Mouse (Mus musculus) liver, embryonic 11.5 days (tissue): ENCODE measurements around the gene Tmem63b. TPM values are rescaled to one million over a fixed set of nuclear protein-coding genes. Genes with fewer than 3 reads are reported as not detected.
A peak's percentile ranks its signal among the peaks of the same experiment; 100 is the strongest.

ENCODE experiments used
- ATAC-seq: fragments of 200-750 bp; cut with Nextera tagmentation; replicated peaks from 2 replicates; pipeline ENCODE4 v1.8.0; 2017; ENCODE audit warnings: moderate number of reproducible peaks, mild to moderate bottlenecking, moderate TSS enrichment, moderate library complexity; ENCODE audit not compliant: low FRiP score
- DNase-seq: peaks from one replicate; pipeline ENCODE4 v3.0.0-alpha.2; 2017; ENCODE audit warnings: low spot score
- H3K27ac ChIP-seq: fragments of 300-500 bp; sonication (generic); 2 replicates; pipeline ENCODE4 v1.5.1; 2014; ENCODE audit warnings: mild to moderate bottlenecking, low read depth, low read length, control low read depth
- H3K27me3 ChIP-seq: fragments of 300-500 bp; sonication (generic); replicated peaks from 2 replicates; pipeline ENCODE4 v1.6.1; 2014; ENCODE audit warnings: low read length, mixed read lengths; ENCODE audit not compliant: control insufficient read depth, insufficient read depth
- H3K36me3 ChIP-seq: fragments of 300-500 bp; sonication (generic); 2 replicates; pipeline ENCODE4 v1.6.1; 2014; ENCODE audit warnings: mild to moderate bottlenecking, low read length, moderate library complexity, mixed read lengths; ENCODE audit not compliant: control insufficient read depth, insufficient read depth
- H3K4me1 ChIP-seq: fragments of 300-500 bp; sonication (generic); replicated peaks from 2 replicates; pipeline ENCODE4 v1.6.1; 2014; ENCODE audit warnings: low read length, mixed read lengths; ENCODE audit not compliant: control insufficient read depth, insufficient read depth
- H3K4me2 ChIP-seq: fragments of 300-500 bp; sonication (generic); 2 replicates; pipeline ENCODE4 v1.6.1; 2014; ENCODE audit warnings: mild to moderate bottlenecking, control low read depth, moderate library complexity
- H3K4me3 ChIP-seq: fragments of 300-500 bp; sonication (generic); 2 replicates; pipeline ENCODE4 v1.5.1; 2014; ENCODE audit warnings: low read depth, low read length, control low read depth
- H3K9ac ChIP-seq: fragments of 300-500 bp; sonication (generic); 2 replicates; pipeline ENCODE4 v1.6.1; 2014; ENCODE audit warnings: low read depth, low read length, control low read depth
- H3K9me3 ChIP-seq: fragments of 300-500 bp; sonication (generic); 2 replicates; pipeline ENCODE4 v1.6.1; 2016; ENCODE audit warnings: low read length, inconsistent platforms, mixed read lengths; ENCODE audit not compliant: control insufficient read depth
- WGBS: fragments of 180-500 bp; shearing (Covaris S2); extraction: QIAGEN DNeasy Blood & Tissue Kit; methylation state at CpG from one replicate; pipeline ENCODE4 v1.1.7; 2014; 5-methylcytosine and 5-hydroxymethylcytosine counted together
- polyA plus RNA-seq: library from polyadenylated mRNA; unstranded; fragments of >200 nt; fragmentation: Nextera tagmentation; extraction: Ambion mirVana; gene quantifications from 2 replicates; pipeline ENCODE4 v1.2.1, GENCODE M21; 2014

Gene Tmem63b
- polyA plus RNA-seq, 1 experiment from 2014 or later = 18.0 TPM

DNA sequence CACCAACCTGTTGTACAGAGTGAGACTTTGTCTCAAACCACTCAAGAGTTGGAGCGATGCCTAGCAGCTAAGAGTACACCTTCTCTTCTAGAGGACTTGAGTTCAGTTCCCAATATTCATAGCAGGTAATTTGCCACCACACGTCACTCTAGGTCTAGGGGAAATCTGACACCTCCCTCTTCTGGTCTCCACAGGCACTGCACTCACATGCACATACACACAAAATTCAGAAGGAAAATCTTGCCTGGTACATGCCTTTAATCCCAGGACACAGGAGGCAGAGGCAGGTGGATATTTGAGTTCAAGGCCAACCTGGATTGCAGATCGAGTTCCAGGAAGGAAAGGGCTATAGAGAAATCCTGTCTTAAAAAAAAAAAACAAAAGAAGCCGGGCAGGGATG lies 42.5 kb downstream of the Tmem63b start:
- Histone ChIP-seq H3K27ac (no peak overlapping the region), H3K4me3 (no peak overlapping the region), H3K4me2 (no peak overlapping the region), H3K27me3 (no peaks in the 10 kb centered on the region), H3K4me1 (no peaks in the 10 kb centered on the region), H3K9me3 (peaks cover 4% of the 10 kb centered on the region), H3K36me3 (no peaks in the 10 kb centered on the region), H3K9ac (no peak overlapping the region)
- no peak for DNase-seq
- no peak for ATAC-seq
- WGBS = 87% methylated on average over 4 of the region's 4 CpGs

DNA sequence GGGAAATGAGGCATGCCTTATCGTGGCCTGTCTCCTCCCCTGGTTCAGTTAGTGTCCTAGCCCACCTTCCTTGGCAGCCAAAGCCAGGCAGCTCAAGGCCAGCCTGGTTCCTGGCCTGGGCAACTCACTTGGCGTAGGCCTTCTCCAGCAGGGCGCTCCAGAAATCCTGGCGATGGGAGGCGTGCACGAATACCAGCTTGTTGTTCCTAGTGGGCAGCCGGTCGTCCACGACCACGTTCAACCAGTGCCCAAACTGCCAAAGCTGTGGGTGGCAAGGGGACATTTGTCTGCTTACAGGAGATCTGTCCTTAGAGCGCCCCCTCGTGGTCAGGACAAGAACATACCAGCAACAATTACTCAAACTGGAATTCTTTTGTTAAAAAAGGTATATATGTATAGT lies 44.0 kb downstream of the Tmem63b start:
- ATAC-seq (no peak), DNase-seq (peak; percentile 65)
- no peaks in the 10 kb centered on the region for H3K36me3 ChIP-seq
- H3K4me2 ChIP-seq = no peak overlapping the region
- H3K9ac ChIP-seq = no peak overlapping the region
- no peaks in the 10 kb centered on the region for H3K27me3 ChIP-seq
- no peak overlapping the region for H3K27ac ChIP-seq
- no peak overlapping the region for H3K4me3 ChIP-seq
- H3K4me1 ChIP-seq = no peaks in the 10 kb centered on the region
- 20% methylated on average over 12 of the region's 12 CpGs for WGBS
- peaks cover 4% of the 10 kb centered on the region for H3K9me3 ChIP-seq

GRCm38 (mm10) chr17:45641981-45642380 lies 44.7 kb downstream of the Tmem63b start:
- no peak overlapping the region for H3K9ac ChIP-seq
- H3K4me3 ChIP-seq = no peak overlapping the region
- ATAC-seq (no peak), DNase-seq (no peak)
- no peaks in the 10 kb centered on the region for H3K4me1 ChIP-seq
- WGBS = 84% methylated on average over 8 of the region's 8 CpGs
- H3K27me3 ChIP-seq = no peaks in the 10 kb centered on the region
- no peak overlapping the region for H3K27ac ChIP-seq
- no peak overlapping the region for H3K4me2 ChIP-seq
- H3K36me3 ChIP-seq = no peaks in the 10 kb centered on the region
- peaks cover 4% of the 10 kb centered on the region for H3K9me3 ChIP-seq

GRCm38 (mm10) chr17:45638596-45639295 lies 48.0 kb downstream of the Tmem63b start:
- 69% methylated on average over 16 of the region's 16 CpGs for WGBS

DNA sequence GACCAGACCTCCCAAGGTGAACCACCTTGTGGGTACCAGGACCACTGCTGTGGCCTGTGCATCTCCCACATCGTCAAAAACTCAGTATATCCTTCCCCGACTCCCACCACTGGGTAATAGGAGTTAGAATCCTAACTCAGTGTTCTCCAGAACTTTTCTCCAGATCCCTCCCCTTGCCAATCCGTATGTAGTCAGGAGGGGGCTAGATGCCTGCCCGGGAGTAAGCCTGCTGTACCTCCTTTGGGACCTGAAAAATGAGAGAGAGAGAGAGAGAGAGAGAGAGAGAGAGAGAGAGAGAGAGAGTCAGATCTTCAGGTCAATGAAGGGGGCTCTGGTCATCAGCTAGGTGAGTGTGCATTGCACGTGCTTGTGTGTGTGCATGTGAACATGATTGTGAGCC lies 52.7 kb downstream of the Tmem63b start:
- no peak overlapping the region for H3K9ac ChIP-seq
- WGBS = 76% methylated on average over 5 of the region's 5 CpGs
- no peak overlapping the region for H3K27ac ChIP-seq
- peaks cover 2% of the 10 kb centered on the region; the same call in 1 of the 2 replicates for H3K27me3 ChIP-seq
- H3K36me3 ChIP-seq = no peaks in the 10 kb centered on the region
- no peak overlapping the region for H3K4me2 ChIP-seq
- no peak overlapping the region for H3K4me3 ChIP-seq
- DNase-seq (no peak), ATAC-seq (no peak)
- H3K9me3 ChIP-seq = no peaks in the 10 kb centered on the region
- peaks cover 17% of the 10 kb centered on the region for H3K4me1 ChIP-seq

More at GRCm38 (mm10) chr17:45638596-45639295, 48.0 kb downstream of the Tmem63b start:
- H3K9me3 ChIP-seq = no peaks in the 10 kb centered on the region
- no peak overlapping the region for H3K27ac ChIP-seq
- ATAC-seq (no peak), DNase-seq (no peak)
- no peaks in the 10 kb centered on the region for H3K4me1 ChIP-seq
- H3K27me3 ChIP-seq = no peaks in the 10 kb centered on the region
- H3K4me2 ChIP-seq = no peak overlapping the region
- H3K9ac ChIP-seq = no peak overlapping the region
- H3K36me3 ChIP-seq = no peaks in the 10 kb centered on the region
- no peak overlapping the region for H3K4me3 ChIP-seq

DNA sequence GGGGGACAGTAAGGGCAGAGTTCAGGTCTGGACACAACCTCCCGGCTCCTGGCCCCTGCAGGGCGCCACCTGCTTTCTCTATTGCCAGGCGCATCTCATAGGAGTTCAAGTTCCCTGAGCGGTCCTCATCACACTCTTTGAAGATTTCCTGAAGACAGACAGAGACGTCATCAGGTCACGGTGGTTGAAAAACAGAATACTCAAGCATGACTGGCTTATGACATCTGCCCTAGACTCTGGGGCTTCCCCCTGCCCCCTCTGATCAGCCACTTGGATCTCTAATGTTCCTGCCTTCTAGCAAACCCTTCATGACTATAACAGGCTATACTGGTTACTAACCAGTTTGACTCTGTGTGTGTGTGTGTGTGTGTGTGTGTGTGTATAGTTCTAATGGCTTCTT lies 54.8 kb downstream of the Tmem63b start:
- Histone ChIP-seq H3K27me3 (peaks cover 2% of the 10 kb centered on the region; the same call in 1 of the 2 replicates), H3K27ac (no peak overlapping the region), H3K9me3 (no peaks in the 10 kb centered on the region), H3K4me2 (no peak overlapping the region), H3K9ac (no peak overlapping the region), H3K4me3 (no peak overlapping the region), H3K36me3 (no peaks in the 10 kb centered on the region), H3K4me1 (peaks cover 18% of the 10 kb centered on the region)
- WGBS = 73% methylated on average over 6 of the region's 6 CpGs
- no peak for DNase-seq
- no peak for ATAC-seq

GRCm38 (mm10) chr17:45630992-45631391 lies 55.7 kb downstream of the Tmem63b start:
- Histone ChIP-seq H3K4me2 (no peak overlapping the region), H3K27ac (no peak overlapping the region), H3K9me3 (no peaks in the 10 kb centered on the region), H3K4me1 (peaks cover 18% of the 10 kb centered on the region), H3K36me3 (no peaks in the 10 kb centered on the region), H3K4me3 (no peak overlapping the region), H3K9ac (no peak overlapping the region), H3K27me3 (peaks cover 2% of the 10 kb centered on the region; the same call in 1 of the 2 replicates)
- no peak for ATAC-seq
- WGBS = 56% methylated on average over 3 of the region's 3 CpGs
- DNase-seq = no peak

- Histone ChIP-seq H3K9ac (peak overlapping the region; percentile 63), H3K27me3 (peaks cover 2% of the 10 kb centered on the region; the same call in 1 of the 2 replicates), H3K36me3 (no peaks in the 10 kb centered on the region), H3K4me3 (peak overlapping the region; percentile 52), H3K27ac (0 out of 2 replicates have a peak overlapping the region, but pooled peaks have one; percentile 22), H3K4me1 (peaks cover 18% of the 10 kb centered on the region), H3K4me2 (peak overlapping the region; percentile 92), H3K9me3 (no peaks in the 10 kb centered on the region)
- 4% methylated on average over 34 of the region's 34 CpGs for WGBS
- ATAC-seq (peak; percentile 66), DNase-seq (peak; percentile 67)
These were observed 56.6 kb downstream of the Tmem63b start for GRCm38 (mm10) chr17:45629861-45630694.
